Mouse (Mus musculus) retina, postnatal 1 day (tissue): ENCODE results near the gene Gm17409.

Experiments used
- DNase-seq: peaks from one replicate; pipeline ENCODE4 v3.0.0-alpha.2; 2012

Gene Gm17409

GRCm38 (mm10) chr2:58485152-58485551 lies 15.2 kb downstream of the Gm17409 start:
- DNase-seq = peak; percentile 33

GRCm38 (mm10) chr2:58485683-58486082 lies 15.8 kb downstream of the Gm17409 start:
- no peak for DNase-seq

GRCm38 (mm10) chr2:58486441-58487278 lies 16.7 kb downstream of the Gm17409 start:
- DNase-seq = peak; percentile 37

GRCm38 (mm10) chr2:58487279-58487560 lies 17.3 kb downstream of the Gm17409 start:
- no peak for DNase-seq

GRCm38 (mm10) chr2:58488404-58488803 lies 18.5 kb downstream of the Gm17409 start:
- no peak for DNase-seq

- no peak for DNase-seq
These were observed 19.4 kb downstream of the Gm17409 start for GRCm38 (mm10) chr2:58489275-58489674.

- no peak for DNase-seq
These were observed 24.0 kb downstream of the Gm17409 start for GRCm38 (mm10) chr2:58493685-58494635.

- DNase-seq = no peak
These were observed 25.4 kb downstream of the Gm17409 start for GRCm38 (mm10) chr2:58495271-58495670.

GRCm38 (mm10) chr2:58496647-58497410 lies 26.9 kb downstream of the Gm17409 start:
- DNase-seq = no peak

- DNase-seq = no peak
These were observed 35.6 kb downstream of the Gm17409 start for GRCm38 (mm10) chr2:58505306-58506090.

GRCm38 (mm10) chr2:58510192-58510591 lies 40.3 kb downstream of the Gm17409 start:
- no peak for DNase-seq

GRCm38 (mm10) chr2:58513212-58513611 lies 43.3 kb downstream of the Gm17409 start:
- DNase-seq = no peak

- no peak for DNase-seq
These were observed 44.6 kb downstream of the Gm17409 start for GRCm38 (mm10) chr2:58514489-58514888.

- DNase-seq = no peak
These were observed 46.1 kb downstream of the Gm17409 start for GRCm38 (mm10) chr2:58516000-58516399.

- DNase-seq = no peak
These were observed 47.0 kb downstream of the Gm17409 start for GRCm38 (mm10) chr2:58516920-58517319.

GRCm38 (mm10) chr2:58518517-58518916 lies 48.6 kb downstream of the Gm17409 start:
- DNase-seq = no peak
